Mouse (Mus musculus) testis, adult 2 months (tissue): ENCODE results near the gene Pde11a. TPM values are rescaled to one million over a fixed set of nuclear protein-coding genes. Genes with fewer than 3 reads are reported as not detected.

Experiments used
- H3K27ac ChIP-seq: fragments of 200-500 bp; 2 replicates; pipeline ENCODE4 v1.5.1; 2012; ENCODE audit warnings: low read depth, low read length; ENCODE audit not compliant: control insufficient read depth, insufficient read depth
- H3K27me3 ChIP-seq: fragments of 200-500 bp; 2 replicates; pipeline ENCODE4 v1.6.1; 2012; ENCODE audit warnings: mild to moderate bottlenecking, low read length, moderate library complexity; ENCODE audit not compliant: control insufficient read depth, insufficient read depth
- H3K36me3 ChIP-seq: fragments of 200-500 bp; 2 replicates; pipeline ENCODE4 v1.6.1; 2012; ENCODE audit warnings: mild to moderate bottlenecking, low read length; ENCODE audit not compliant: control insufficient read depth, insufficient read depth
- H3K4me1 ChIP-seq: fragments of 200-500 bp; 2 replicates; pipeline ENCODE4 v1.6.1; 2012; ENCODE audit warnings: low read length; ENCODE audit not compliant: control insufficient read depth, insufficient read depth
- H3K4me3 ChIP-seq: fragments of 200-500 bp; 2 replicates; pipeline ENCODE4 v1.5.1; 2012; ENCODE audit warnings: low read depth, mild to moderate bottlenecking, low read length, moderate library complexity, mixed read lengths; ENCODE audit not compliant: control insufficient read depth
- CTCF ChIP-seq: fragments of 200-500 bp; IDR thresholded peaks from 2 replicates; pipeline ENCODE4 v1.5.1; 2012; ENCODE audit warnings: low read depth, mild to moderate bottlenecking, inconsistent platforms, low read length, moderate library complexity; ENCODE audit not compliant: control insufficient read depth, insufficient read depth, insufficient replicate concordance
- POLR2A ChIP-seq: fragments of 200-500 bp; IDR thresholded peaks from 2 replicates; pipeline ENCODE4 v1.6.1; 2012; ENCODE audit warnings: low read depth, mild to moderate bottlenecking, inconsistent platforms, low read length, moderate library complexity; ENCODE audit not compliant: control insufficient read depth
- polyA plus RNA-seq: library from polyadenylated mRNA; depleted of rRNA; stranded (reverse); fragments of >200 nt; gene quantifications from 2 replicates; pipeline ENCODE4 v1.2.3, GENCODE M21; 2012

Pde11a gene
- polyA plus RNA-seq, 1 experiment = 0.53 TPM

- Histone ChIP-seq H3K27ac (no peak overlapping the region), H3K4me3 (no peak overlapping the region), H3K27me3 (no peaks in the 10 kb centered on the region), H3K36me3 (no peaks in the 10 kb centered on the region), H3K4me1 (no peaks in the 10 kb centered on the region)
- TF ChIP-seq CTCF (no peak), POLR2A (no peak)
These were observed 74.3 kb downstream of the Pde11a start for GRCm38 (mm10) chr2:76264258-76264657.

GRCm38 (mm10) chr2:76262661-76263060, 75.9 kb downstream of the Pde11a start:
- TF ChIP-seq POLR2A (no peak), CTCF (no peak)
- H3K27me3 ChIP-seq = no peaks in the 10 kb centered on the region
- no peaks in the 10 kb centered on the region for H3K36me3 ChIP-seq
- H3K4me3 ChIP-seq = no peak overlapping the region
- no peak overlapping the region for H3K27ac ChIP-seq
- no peaks in the 10 kb centered on the region for H3K4me1 ChIP-seq

DNA sequence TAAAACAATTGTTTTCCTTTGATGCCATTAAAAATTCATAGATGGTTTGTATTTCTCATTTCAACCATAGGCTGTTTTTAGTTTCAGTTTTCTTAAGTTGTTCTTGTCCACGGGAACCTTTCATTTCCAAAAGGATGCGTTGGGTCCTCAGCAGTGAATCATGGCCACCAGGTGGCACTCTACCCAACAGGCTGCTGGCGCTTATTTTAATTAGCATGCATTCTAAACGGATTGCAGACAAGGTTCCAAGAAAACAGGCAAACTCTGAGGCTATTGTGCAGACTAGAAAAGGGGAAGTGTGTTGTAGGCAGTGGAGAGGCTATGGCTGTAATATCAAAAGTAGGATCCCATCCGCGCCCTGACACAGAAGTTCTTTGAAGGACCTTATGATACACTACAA, 83.7 kb downstream of the Pde11a start:
- Histone ChIP-seq H3K27me3 (no peaks in the 10 kb centered on the region), H3K27ac (no peak overlapping the region), H3K4me1 (no peaks in the 10 kb centered on the region; the same call in 1 of the 2 replicates), H3K4me3 (no peak overlapping the region), H3K36me3 (no peaks in the 10 kb centered on the region)
- TF ChIP-seq CTCF = peak; percentile 39; the same call in 1 of the 2 replicates
- TF ChIP-seq POLR2A = no peak

DNA sequence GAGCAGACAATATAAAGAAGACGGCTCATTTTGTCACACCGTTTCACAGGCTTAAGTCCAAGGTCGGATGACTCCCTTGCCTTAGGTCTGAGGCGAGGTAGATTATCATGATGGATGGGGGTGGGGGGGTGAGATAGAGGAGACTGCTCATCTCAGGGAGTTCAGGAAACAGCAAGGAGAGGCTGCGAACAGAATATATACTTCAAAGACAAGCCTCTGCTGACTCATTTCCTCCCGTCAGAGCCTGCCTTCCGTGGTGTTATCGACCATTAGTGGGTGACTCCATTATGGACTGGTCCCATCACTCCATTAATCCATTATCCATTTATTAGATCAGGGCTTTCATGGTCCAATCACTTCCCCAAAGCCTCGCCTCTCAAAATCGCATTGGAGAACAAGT, 87.2 kb downstream of the Pde11a start:
- Histone ChIP-seq H3K36me3 (no peaks in the 10 kb centered on the region), H3K27ac (no peak overlapping the region), H3K27me3 (no peaks in the 10 kb centered on the region), H3K4me3 (no peak overlapping the region), H3K4me1 (peaks cover 5% of the 10 kb centered on the region)
- TF ChIP-seq CTCF = no peak

- Histone ChIP-seq H3K27ac (no peak overlapping the region), H3K4me1 (peaks cover 5% of the 10 kb centered on the region), H3K36me3 (no peaks in the 10 kb centered on the region), H3K4me3 (peak overlapping the region; percentile 3; the same call in 1 of the 2 replicates), H3K27me3 (no peaks in the 10 kb centered on the region)
- TF ChIP-seq CTCF = no peak
- no peak for TF ChIP-seq POLR2A
These were observed 90.3 kb downstream of the Pde11a start for GRCm38 (mm10) chr2:76248242-76248641.

DNA sequence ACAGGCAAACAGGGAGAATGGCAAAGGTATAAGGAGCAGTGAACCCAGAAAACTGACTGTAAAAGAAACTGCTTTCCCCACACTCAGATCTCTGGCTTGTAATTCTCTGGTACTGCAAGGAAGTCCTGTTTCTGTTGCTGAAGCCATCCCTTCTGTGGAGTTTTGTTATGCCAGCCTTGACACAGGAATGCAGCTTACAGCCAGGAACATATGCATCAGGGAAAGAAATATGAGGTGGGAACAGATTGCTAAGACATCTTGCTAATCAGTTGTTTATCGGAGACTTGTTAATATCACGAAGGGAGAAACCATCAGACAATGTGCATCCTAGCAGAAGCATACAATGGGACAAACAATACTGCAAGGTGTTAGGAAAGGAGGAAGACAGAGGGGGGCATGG, 99.4 kb downstream of the Pde11a start:
- no peaks in the 10 kb centered on the region for H3K4me1 ChIP-seq
- H3K36me3 ChIP-seq = no peaks in the 10 kb centered on the region
- H3K27ac ChIP-seq = no peak overlapping the region
- H3K27me3 ChIP-seq = no peaks in the 10 kb centered on the region
- H3K4me3 ChIP-seq = no peak overlapping the region
- TF ChIP-seq CTCF (no peak), POLR2A (no peak)

DNA sequence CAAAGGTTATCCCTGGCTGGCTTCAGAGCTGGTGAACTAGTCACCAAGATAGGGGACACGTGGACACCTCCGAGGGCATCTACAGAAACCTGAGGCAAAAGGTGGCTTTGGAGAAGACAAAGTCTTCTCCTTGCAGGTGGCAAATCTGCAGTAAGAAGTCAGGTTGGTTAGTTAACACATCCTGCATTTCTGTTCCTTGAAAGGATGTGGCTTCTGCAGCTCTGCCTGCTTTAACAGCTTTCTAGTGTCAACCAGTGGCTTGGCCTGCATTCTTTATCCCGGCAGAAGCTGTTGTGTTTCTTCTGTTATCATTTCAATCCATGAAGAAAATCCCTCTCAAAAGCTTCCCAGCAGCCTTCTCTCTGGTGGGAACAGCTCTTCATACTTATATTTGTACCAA, 100.1 kb downstream of the Pde11a start:
- Histone ChIP-seq H3K4me3 (no peak overlapping the region), H3K36me3 (no peaks in the 10 kb centered on the region), H3K27me3 (no peaks in the 10 kb centered on the region), H3K27ac (no peak overlapping the region), H3K4me1 (no peaks in the 10 kb centered on the region)
- no peak for TF ChIP-seq CTCF
- TF ChIP-seq POLR2A = no peak
